Mouse (Mus musculus): Measurements from ENCODE around the gene Hdac8. TPM values are rescaled to one million over a fixed set of nuclear protein-coding genes. Genes with fewer than 3 reads are reported as not detected.

Gene Hdac8
- polyA plus RNA-seq, 1 experiment, result 14.4 TPM

DNA sequence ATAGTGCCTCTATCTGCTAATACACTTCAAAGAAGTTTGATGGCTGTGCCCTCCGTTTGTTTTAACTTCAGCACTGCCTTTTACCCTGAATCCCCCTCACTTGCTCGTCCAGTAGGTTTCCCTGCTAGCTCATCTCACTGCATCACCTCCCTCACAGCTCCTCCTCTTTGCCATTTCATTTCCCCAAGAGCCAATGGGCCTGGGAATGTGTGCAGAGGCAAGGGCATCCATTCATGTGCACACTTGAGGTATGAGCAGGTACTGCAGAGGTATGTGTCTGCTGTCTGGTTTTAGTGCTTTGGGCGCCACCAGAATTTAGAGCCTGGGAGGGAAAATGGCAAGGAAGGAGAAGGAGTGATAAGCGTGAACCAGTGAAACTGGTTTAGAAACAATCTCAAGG is 199.4 kb downstream of the Hdac8 start:
- TF ChIP-seq CTCF (IDR thresholded peaks at IDR 0.05; ENCODE audit: extremely low read depth, insufficient read depth, low read length) (no peak), POLR2A (IDR thresholded peaks at IDR 0.05; ENCODE audit: extremely low read depth, insufficient read depth, low read length) (no peak)
- Histone ChIP-seq H3K4me3 (ENCODE audit: insufficient read depth, low read length) (no peak overlapping the region), H3K27ac (ENCODE audit: insufficient read depth, low read length) (no peak overlapping the region)

DNA sequence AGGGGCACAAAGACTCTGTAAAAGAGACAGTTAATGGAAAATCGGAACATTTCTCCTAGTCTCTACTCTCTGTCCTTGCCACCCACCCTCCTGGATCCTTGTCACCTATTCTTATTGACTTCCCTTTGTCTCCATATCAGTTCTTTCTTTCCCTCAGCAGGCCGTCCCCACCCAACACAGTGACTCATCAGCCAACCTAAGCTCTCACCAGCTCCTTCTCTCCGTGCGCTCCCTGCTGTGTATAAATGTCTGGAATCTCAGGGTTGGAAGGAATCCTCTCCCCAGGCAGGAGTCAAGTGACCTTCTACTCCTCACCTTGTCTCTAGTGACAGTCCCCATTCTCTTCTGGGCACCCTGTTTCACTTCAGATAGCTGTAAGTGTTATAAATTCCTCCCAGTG is 200.2 kb downstream of the Hdac8 start:
- Histone ChIP-seq H3K27ac (ENCODE audit: insufficient read depth, low read length) (no peak overlapping the region), H3K4me1 (ENCODE audit: control insufficient read depth, insufficient read depth, low read length) (no peaks in the 10 kb centered on the region), H3K4me3 (ENCODE audit: insufficient read depth, low read length) (no peak overlapping the region)
- TF ChIP-seq CTCF (IDR thresholded peaks at IDR 0.05; ENCODE audit: extremely low read depth, insufficient read depth, low read length) (no peak), POLR2A (IDR thresholded peaks at IDR 0.05; ENCODE audit: extremely low read depth, insufficient read depth, low read length) (no peak)

More for the DNA sequence above, 199.4 kb downstream of the Hdac8 start:
- no peaks in the 10 kb centered on the region for H3K4me1 ChIP-seq (ENCODE audit: control insufficient read depth, insufficient read depth, low read length)

DNA sequence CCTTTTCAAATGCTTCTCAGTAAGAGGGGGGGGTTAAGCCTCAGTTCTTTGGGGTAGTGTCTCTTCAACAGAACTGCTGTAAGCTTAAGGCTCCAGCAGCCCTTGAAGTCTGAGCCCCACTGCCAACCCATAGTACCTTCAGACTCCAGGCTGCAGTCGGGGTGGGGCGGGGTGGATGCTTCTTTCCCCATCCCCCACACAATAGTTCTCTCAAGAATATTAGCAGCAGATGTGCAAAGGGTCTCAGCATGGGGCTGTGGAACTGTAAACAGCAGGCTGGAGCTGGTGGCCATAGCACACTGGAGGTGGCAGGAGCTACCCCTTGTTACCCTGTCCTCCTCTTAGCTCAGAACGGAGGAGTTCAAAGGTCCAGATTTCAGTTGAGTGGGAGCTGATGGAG is 202.7 kb downstream of the Hdac8 start:
- TF ChIP-seq CTCF (IDR thresholded peaks at IDR 0.05; ENCODE audit: extremely low read depth, insufficient read depth, low read length) (no peak), POLR2A (IDR thresholded peaks at IDR 0.05; ENCODE audit: extremely low read depth, insufficient read depth, low read length) (no peak)
- no peak overlapping the region for H3K4me3 ChIP-seq (ENCODE audit: insufficient read depth, low read length)
- H3K27ac ChIP-seq (ENCODE audit: insufficient read depth, low read length), result no peak overlapping the region
- H3K4me1 ChIP-seq (ENCODE audit: control insufficient read depth, insufficient read depth, low read length), result no peaks in the 10 kb centered on the region

DNA sequence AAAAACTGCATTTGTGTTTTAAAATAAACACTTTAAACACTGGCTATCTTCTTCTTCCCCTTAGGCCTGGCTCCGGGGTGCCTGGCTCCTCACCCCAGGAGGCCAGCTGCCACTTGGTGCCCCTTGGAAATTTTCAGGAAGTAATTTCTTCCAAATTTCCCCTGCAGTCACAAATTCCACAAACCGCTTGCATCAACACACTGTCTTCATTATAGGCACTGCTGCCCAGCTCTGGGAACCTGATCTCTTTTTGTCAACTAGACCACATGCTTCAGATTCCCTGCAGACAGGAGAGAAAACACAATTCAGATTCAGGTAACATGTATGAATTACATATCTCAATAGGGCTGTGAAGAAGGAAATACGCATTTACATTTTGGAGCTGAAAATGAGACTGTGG is 220.3 kb downstream of the Hdac8 start:
- no peak overlapping the region for H3K4me3 ChIP-seq (ENCODE audit: insufficient read depth, low read length)
- H3K27ac ChIP-seq (ENCODE audit: insufficient read depth, low read length), result no peak overlapping the region
- no peaks in the 10 kb centered on the region for H3K4me1 ChIP-seq (ENCODE audit: control insufficient read depth, insufficient read depth, low read length)
- TF ChIP-seq CTCF (IDR thresholded peaks at IDR 0.05; ENCODE audit: extremely low read depth, insufficient read depth, low read length) (no peak), POLR2A (IDR thresholded peaks at IDR 0.05; ENCODE audit: extremely low read depth, insufficient read depth, low read length) (no peak)

DNA sequence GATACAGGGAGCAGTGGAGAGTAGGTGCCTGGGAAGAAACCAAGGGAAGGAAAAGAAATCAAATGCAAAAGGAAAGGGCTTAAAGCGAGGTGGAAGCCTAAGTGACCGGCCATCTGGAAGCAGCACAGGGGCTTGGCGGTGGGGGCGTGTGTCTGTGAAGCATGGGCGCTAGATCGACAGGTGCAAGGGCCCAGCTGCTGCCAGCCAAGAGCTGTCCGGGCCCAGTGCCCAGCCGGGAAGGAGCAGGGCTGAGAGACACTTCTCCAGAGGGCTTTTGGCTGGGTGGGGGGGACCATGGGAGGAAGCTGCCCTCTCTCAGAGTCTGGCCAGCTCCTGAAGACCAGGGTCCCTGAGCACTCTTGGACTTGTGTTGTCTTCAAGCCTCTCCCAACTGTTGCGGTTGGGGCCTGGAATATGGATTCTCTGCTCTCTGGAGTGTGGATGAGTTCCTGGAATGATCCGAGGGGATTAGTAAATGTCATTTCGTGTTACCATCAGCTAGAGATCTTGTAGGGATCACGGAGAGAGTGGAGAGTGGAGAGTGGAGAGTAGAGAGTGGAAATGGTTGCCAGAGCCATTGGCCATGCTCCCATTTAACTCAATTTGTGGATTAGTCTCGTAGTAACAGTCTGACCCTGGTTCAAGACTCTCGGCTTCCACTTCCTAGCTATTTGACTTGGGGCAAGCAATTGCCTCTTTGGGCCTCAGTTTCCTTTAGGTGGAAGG is 242.4 kb downstream of the Hdac8 start:
- Histone ChIP-seq H3K4me1 (ENCODE audit: control insufficient read depth, insufficient read depth, low read length) (no peaks in the 10 kb centered on the region), H3K4me3 (ENCODE audit: insufficient read depth, low read length) (no peak overlapping the region)
- TF ChIP-seq CTCF (IDR thresholded peaks at IDR 0.05; ENCODE audit: extremely low read depth, insufficient read depth, low read length), result no peak
- TF ChIP-seq POLR2A (IDR thresholded peaks at IDR 0.05; ENCODE audit: extremely low read depth, insufficient read depth, low read length), result no peak

DNA sequence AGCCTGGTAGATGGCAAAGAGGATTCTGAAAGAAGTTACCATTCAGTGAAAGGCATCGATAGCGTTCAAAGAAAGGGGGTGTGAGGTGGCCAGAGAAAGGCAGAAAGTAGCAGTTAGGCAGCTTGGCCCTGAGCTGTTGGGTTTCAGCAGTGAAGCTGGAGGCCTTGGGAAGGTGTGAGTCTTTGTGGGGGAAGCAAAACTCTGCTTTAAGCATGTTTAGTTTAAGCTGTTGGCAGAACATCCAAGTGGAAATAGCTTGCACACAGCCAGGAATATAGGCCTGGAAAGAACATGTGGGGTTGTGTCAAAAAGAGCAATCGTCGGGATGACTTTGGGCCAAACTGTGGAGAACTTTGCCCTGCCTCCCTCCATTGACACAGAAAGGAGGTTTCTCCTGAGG is 245.4 kb downstream of the Hdac8 start:
- H3K4me1 ChIP-seq (ENCODE audit: control insufficient read depth, insufficient read depth, low read length), result no peaks in the 10 kb centered on the region
- H3K4me3 ChIP-seq (ENCODE audit: insufficient read depth, low read length), result no peak overlapping the region
- TF ChIP-seq POLR2A (IDR thresholded peaks at IDR 0.05; ENCODE audit: extremely low read depth, insufficient read depth, low read length), result no peak
- TF ChIP-seq CTCF (IDR thresholded peaks at IDR 0.05; ENCODE audit: extremely low read depth, insufficient read depth, low read length), result no peak
- no peak overlapping the region for H3K27ac ChIP-seq (ENCODE audit: insufficient read depth, low read length)

More for the DNA sequence above, 242.4 kb downstream of the Hdac8 start:
- H3K27ac ChIP-seq (ENCODE audit: insufficient read depth, low read length), result no peak overlapping the region

DNA sequence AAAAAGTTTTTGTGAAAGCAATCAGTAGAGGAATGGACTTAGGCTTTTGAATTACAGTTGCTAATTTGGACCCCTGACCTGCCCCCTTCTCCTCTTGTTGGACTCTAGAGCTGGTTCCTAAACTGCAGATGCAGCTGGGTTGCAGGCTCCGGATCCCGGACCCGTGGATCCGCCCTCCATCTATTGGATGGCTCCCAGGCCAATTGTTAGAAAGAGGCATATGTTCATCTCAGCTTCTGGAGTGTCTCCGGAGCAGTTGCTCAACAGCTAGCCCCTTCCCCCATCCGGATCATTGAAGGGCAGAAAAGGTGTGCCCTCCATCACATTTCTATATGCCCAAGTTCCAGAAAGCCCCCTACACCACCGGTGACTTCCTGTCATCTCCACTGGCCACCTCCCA is 251.3 kb downstream of the Hdac8 start:
- no peak overlapping the region for H3K27ac ChIP-seq (ENCODE audit: insufficient read depth, low read length)
- no peak overlapping the region for H3K4me3 ChIP-seq (ENCODE audit: insufficient read depth, low read length)
- TF ChIP-seq CTCF (IDR thresholded peaks at IDR 0.05; ENCODE audit: extremely low read depth, insufficient read depth, low read length) (no peak), POLR2A (IDR thresholded peaks at IDR 0.05; ENCODE audit: extremely low read depth, insufficient read depth, low read length) (no peak)
- H3K4me1 ChIP-seq (ENCODE audit: control insufficient read depth, insufficient read depth, low read length), result no peaks in the 10 kb centered on the region

DNA sequence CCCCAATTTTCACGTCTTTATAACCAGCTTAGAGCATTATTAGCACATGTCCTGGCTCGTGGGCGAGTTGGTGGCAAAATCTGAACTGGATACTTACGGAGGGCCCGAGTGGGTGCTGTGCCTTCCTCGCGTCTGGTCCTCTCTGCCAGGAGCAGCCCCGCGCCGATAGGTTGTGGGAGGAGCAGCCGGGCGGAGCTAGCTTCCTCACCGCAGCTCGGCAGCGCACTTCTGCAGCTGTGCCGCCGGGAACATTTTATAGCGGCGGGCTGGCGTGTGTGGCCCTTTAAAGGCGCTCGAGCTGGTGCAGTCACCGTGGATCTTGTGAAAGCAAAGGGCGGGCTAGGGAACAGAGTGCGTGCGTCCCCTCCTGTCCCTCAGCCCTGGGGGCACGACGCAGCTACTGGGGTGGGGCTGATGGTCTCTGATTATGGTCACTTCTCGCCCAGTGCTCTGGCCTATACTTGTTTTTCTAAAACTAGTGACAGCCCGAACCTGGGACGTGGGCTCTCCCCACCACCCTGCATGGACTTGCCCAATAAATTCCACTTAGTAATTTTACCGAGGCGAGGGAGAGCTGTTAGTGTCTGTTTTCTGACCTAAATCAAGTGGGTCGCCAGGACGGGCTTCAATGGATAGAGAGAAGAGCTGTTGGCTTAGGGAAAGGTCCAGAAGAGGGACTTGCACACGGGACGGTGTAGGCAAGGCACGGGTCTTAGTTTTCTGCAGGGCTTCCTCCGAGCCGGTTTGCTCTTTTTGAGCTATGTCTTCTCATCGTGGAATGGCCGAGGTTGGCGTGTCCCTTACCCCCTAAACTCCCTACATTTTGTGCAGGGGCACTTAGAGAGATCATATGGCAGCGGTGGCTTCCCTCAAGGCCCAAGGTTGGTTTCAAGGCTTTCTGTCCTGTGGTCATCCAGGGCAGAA is 253.0 kb downstream of the Hdac8 start, which contains the start of gene Cited1:
Gene Cited1, minus strand, starts transcription at position 245 of the 924 bp plus-strand sequence.
- Histone ChIP-seq H3K4me1 (ENCODE audit: control insufficient read depth, insufficient read depth, low read length) (no peaks in the 10 kb centered on the region), H3K27ac (ENCODE audit: insufficient read depth, low read length) (no peak within 1 kb of the TSS), H3K4me3 (ENCODE audit: insufficient read depth, low read length) (peak within 1 kb of the TSS; percentile 67)
- TF ChIP-seq POLR2A (IDR thresholded peaks at IDR 0.05; ENCODE audit: extremely low read depth, insufficient read depth, low read length) (no peak), CTCF (IDR thresholded peaks at IDR 0.05; ENCODE audit: extremely low read depth, insufficient read depth, low read length) (no peak)

DNA sequence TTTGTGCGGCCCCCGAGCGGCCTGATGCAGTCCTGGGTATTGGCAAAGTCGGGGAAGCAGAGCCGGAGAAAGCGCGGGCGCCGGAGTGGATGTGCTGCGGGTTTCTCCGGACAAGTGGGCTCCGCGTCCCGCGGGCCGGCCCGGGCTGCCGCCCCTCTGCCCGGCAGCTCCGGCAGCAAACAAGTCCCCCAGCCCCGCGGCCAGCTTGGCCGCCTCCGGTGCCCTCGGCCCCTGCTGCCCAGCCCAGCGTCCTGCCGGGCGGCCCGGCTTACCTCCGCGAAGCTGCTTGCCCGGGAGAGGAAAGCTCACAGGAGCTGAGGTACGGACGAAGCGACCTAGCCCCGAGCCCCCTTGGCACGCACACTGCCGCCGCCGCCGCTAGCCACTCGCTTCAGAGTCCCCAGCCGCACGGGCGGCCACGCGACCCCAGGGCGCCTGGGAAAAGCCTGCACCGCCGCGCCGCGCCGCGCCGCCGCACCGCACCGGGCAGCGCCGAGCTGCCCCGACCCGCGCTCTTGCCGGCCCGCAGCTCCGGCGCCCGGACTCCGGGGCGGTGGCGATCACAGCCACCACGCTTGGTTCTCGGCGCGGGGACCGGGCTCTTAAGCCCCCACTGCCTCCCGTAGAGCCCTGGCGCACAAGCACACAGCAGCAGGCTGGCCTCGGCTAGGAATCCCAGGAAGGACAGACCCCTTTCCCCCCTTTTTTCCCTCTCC is 253.8 kb downstream of the Hdac8 start:
- TF ChIP-seq POLR2A (IDR thresholded peaks at IDR 0.05; ENCODE audit: extremely low read depth, insufficient read depth, low read length), result no peak
- TF ChIP-seq CTCF (IDR thresholded peaks at IDR 0.05; ENCODE audit: extremely low read depth, insufficient read depth, low read length), result no peak
- Histone ChIP-seq H3K4me3 (ENCODE audit: insufficient read depth, low read length) (peak overlapping the region; percentile 67), H3K4me1 (ENCODE audit: control insufficient read depth, insufficient read depth, low read length) (no peaks in the 10 kb centered on the region), H3K27ac (ENCODE audit: insufficient read depth, low read length) (no peak overlapping the region)

Data from cortical plate, adult 2 months (tissue).